Mouse (Mus musculus) G1E (cell line): ENCODE data around the gene Rpn2. TPM values are rescaled to one million over a fixed set of nuclear protein-coding genes. Genes with fewer than 3 reads are reported as not detected.

Experiments used
- ATAC-seq: 2 replicates; pipeline ENCODE4 v1.8.0; 2016; ENCODE audit warnings: mild to moderate bottlenecking; ENCODE audit not compliant: insufficient number of reproducible peaks, poor library complexity, low FRiP score, severe bottlenecking; ENCODE audit errors: extremely low read depth
- DNase-seq: peaks from one replicate; pipeline ENCODE4 v3.0.0; 2012; ENCODE audit warnings: low spot score
- H3K27me3 ChIP-seq: 2 replicates; pipeline ENCODE4 v1.6.1; 2012; ENCODE audit warnings: mild to moderate bottlenecking, low read length, inconsistent platforms; ENCODE audit not compliant: insufficient read depth
- H3K36me3 ChIP-seq: replicated peaks from 2 replicates; pipeline ENCODE3; 2012; ENCODE audit warnings: mild to moderate bottlenecking, inconsistent platforms
- H3K4me1 ChIP-seq: 2 replicates; pipeline ENCODE4 v1.6.1; 2012; ENCODE audit warnings: low read depth, low read length, inconsistent platforms, mixed read lengths; ENCODE audit not compliant: insufficient read depth
- H3K4me3 ChIP-seq: 2 replicates; pipeline ENCODE4 v1.5.1; 2012; ENCODE audit warnings: low read depth, mild to moderate bottlenecking, inconsistent platforms, low read length, moderate library complexity, mixed read lengths
- H3K9me3 ChIP-seq: replicated peaks from 2 replicates; pipeline ENCODE4 v1.6.1; 2012; ENCODE audit warnings: inconsistent platforms
- CTCF ChIP-seq: IDR thresholded peaks from 2 replicates; pipeline ENCODE4 v1.5.1; 2012; ENCODE audit warnings: low read depth, low read length, inconsistent platforms, mixed read lengths
- GATA1 ChIP-seq: IDR thresholded peaks from 2 replicates; pipeline ENCODE4 v1.6.1; 2012; ENCODE audit warnings: borderline replicate concordance, low read length, inconsistent platforms, mixed read lengths
- GATA2 ChIP-seq: IDR thresholded peaks from 2 replicates; pipeline ENCODE4 v1.6.1; 2012; ENCODE audit warnings: low read depth, low read length, inconsistent platforms, borderline replicate concordance
- POLR2AphosphoS5 ChIP-seq: IDR thresholded peaks from 2 replicates; pipeline ENCODE4 v1.6.1; 2012; ENCODE audit warnings: low read depth, low read length, inconsistent platforms; ENCODE audit not compliant: insufficient replicate concordance
- TAL1 ChIP-seq: conservative IDR thresholded peaks from 2 replicates; pipeline ENCODE4 v1.6.1; 2012; ENCODE audit warnings: low read depth, low read length, inconsistent platforms, mixed read lengths
- polyA plus RNA-seq: library from polyadenylated mRNA; stranded (reverse); fragments of >175 nt; gene quantifications from 2 replicates; pipeline ENCODE4 v1.2.3, GENCODE M21; 2012
- total RNA-seq, 2 experiments: library from RNA; stranded (forward) in 1 of 2; stranded (reverse) in 1 of 2; fragments of 200-1000 nt in 1 of 2; fragments of >200 nt in 1 of 2; fragmentation: Nextera tagmentation in 1 of 2; gene quantifications; 2 replicates each; pipeline ENCODE4 v1.2.3; 2014 to 2017

Gene Rpn2
- total and polyA plus RNA-seq, 3 experiments: 110 to 213 (median 156) TPM

GRCm38 (mm10) chr2:157292093-157292492 lies 13.3 kb downstream of the Rpn2 start:
- TF ChIP-seq GATA2: no peak
- no peak for TF ChIP-seq GATA1
- TF ChIP-seq CTCF: peak; percentile 64
- no peak for TF ChIP-seq POLR2AphosphoS5
- peaks cover 35% of the 10 kb centered on the region for H3K4me1 ChIP-seq
- DNase-seq (peak; percentile 35), ATAC-seq (no peak)
- H3K27me3 ChIP-seq: no peaks in the 10 kb centered on the region
- H3K4me3 ChIP-seq: no peak overlapping the region
- H3K9me3 ChIP-seq: no peaks in the 10 kb centered on the region
- H3K36me3 ChIP-seq: peaks cover 99% of the 10 kb centered on the region

GRCm38 (mm10) chr2:157296105-157296689 lies 17.4 kb downstream of the Rpn2 start:
- H3K4me3 ChIP-seq: no peak overlapping the region
- H3K9me3 ChIP-seq: no peaks in the 10 kb centered on the region
- no peak for ATAC-seq
- DNase-seq: no peak
- H3K36me3 ChIP-seq: peaks cover 96% of the 10 kb centered on the region
- peaks cover 7% of the 10 kb centered on the region for H3K4me1 ChIP-seq
- no peaks in the 10 kb centered on the region for H3K27me3 ChIP-seq
- TF ChIP-seq CTCF (no peak), GATA1 (no peak), TAL1 (no peak), GATA2 (no peak), POLR2AphosphoS5 (no peak)

GRCm38 (mm10) chr2:157300051-157300450 lies 21.2 kb downstream of the Rpn2 start:
- no peaks in the 10 kb centered on the region for H3K9me3 ChIP-seq
- TF ChIP-seq GATA1 (no peak), TAL1 (no peak), POLR2AphosphoS5 (no peak), GATA2 (no peak), CTCF (no peak)
- no peaks in the 10 kb centered on the region for H3K4me1 ChIP-seq
- ATAC-seq: no peak
- no peaks in the 10 kb centered on the region for H3K27me3 ChIP-seq
- H3K4me3 ChIP-seq: no peak overlapping the region
- no peak for DNase-seq
- peaks cover 91% of the 10 kb centered on the region for H3K36me3 ChIP-seq

GRCm38 (mm10) chr2:157303096-157303495 lies 24.3 kb downstream of the Rpn2 start:
- Histone ChIP-seq H3K4me1 (no peaks in the 10 kb centered on the region), H3K27me3 (no peaks in the 10 kb centered on the region), H3K9me3 (no peaks in the 10 kb centered on the region), H3K36me3 (peaks cover 90% of the 10 kb centered on the region), H3K4me3 (no peak overlapping the region)
- TF ChIP-seq TAL1: no peak
- TF ChIP-seq GATA1: no peak
- no peak for TF ChIP-seq POLR2AphosphoS5
- no peak for TF ChIP-seq CTCF
- no peak for TF ChIP-seq GATA2
- ATAC-seq: no peak
- DNase-seq: no peak

- no peaks in the 10 kb centered on the region for H3K27me3 ChIP-seq
- H3K36me3 ChIP-seq: peaks cover 94% of the 10 kb centered on the region
- ATAC-seq (no peak), DNase-seq (no peak)
- no peak overlapping the region for H3K4me3 ChIP-seq
- H3K9me3 ChIP-seq: no peaks in the 10 kb centered on the region
- no peaks in the 10 kb centered on the region for H3K4me1 ChIP-seq
- TF ChIP-seq GATA1 (no peak), CTCF (no peak), POLR2AphosphoS5 (no peak), GATA2 (no peak), TAL1 (no peak)
Observed at GRCm38 (mm10) chr2:157306091-157307032, 27.5 kb downstream of the Rpn2 start.

- Histone ChIP-seq H3K27me3 (no peaks in the 10 kb centered on the region), H3K36me3 (peaks cover 97% of the 10 kb centered on the region), H3K4me1 (no peaks in the 10 kb centered on the region), H3K9me3 (no peaks in the 10 kb centered on the region), H3K4me3 (no peak overlapping the region)
- ATAC-seq: no peak
- no peak for DNase-seq
- TF ChIP-seq GATA1 (no peak), GATA2 (no peak), POLR2AphosphoS5 (no peak), CTCF (no peak), TAL1 (no peak)
Observed at GRCm38 (mm10) chr2:157307715-157308265, 29.0 kb downstream of the Rpn2 start.
